Mouse (Mus musculus) heart, embryonic 10.5 days (tissue): ENCODE measurements around the gene Rapgef2. TPM values are rescaled to one million over a fixed set of nuclear protein-coding genes. Genes with fewer than 3 reads are reported as not detected.
A peak's percentile ranks its signal among the peaks of the same experiment; 100 is the strongest.
"Not testable (repeated sequence)": the region's sequence is repeated elsewhere in the genome, so short reads cannot be mapped to it uniquely, and the experiment has no call there.

Experiments
- DNase-seq: peaks from one replicate; pipeline ENCODE4 v3.0.0-alpha.2; 2017; ENCODE audit warnings: low spot score
- H3K27ac ChIP-seq: fragments of 300-500 bp; sonication (generic); 2 replicates; pipeline ENCODE4 v1.5.1; 2016; ENCODE audit warnings: mild to moderate bottlenecking
- H3K27me3 ChIP-seq: fragments of 300-500 bp; sonication (generic); 2 replicates; pipeline ENCODE4 v1.6.1; 2016; ENCODE audit warnings: mild to moderate bottlenecking; ENCODE audit not compliant: poor library complexity, insufficient read depth, severe bottlenecking
- H3K36me3 ChIP-seq: fragments of 300-500 bp; sonication (generic); 2 replicates; pipeline ENCODE4 v1.6.1; 2016; ENCODE audit warnings: mild to moderate bottlenecking, moderate library complexity
- H3K4me1 ChIP-seq: fragments of 300-500 bp; sonication (generic); 2 replicates; pipeline ENCODE4 v1.6.1; 2016; ENCODE audit warnings: mild to moderate bottlenecking
- H3K4me3 ChIP-seq: fragments of 300-500 bp; sonication (generic); 2 replicates; pipeline ENCODE4 v1.5.1; 2016; ENCODE audit warnings: mild to moderate bottlenecking, moderate library complexity
- H3K9me3 ChIP-seq: fragments of 300-500 bp; sonication (generic); 2 replicates; pipeline ENCODE4 v1.6.1; 2016; ENCODE audit warnings: mild to moderate bottlenecking, moderate library complexity
- WGBS: fragments of 180-500 bp; shearing (Covaris S2); methylation state at CpG from one replicate; pipeline ENCODE4 v1.1.7; 2016; 5-methylcytosine and 5-hydroxymethylcytosine counted together
- polyA plus RNA-seq: library from polyadenylated mRNA; unstranded; fragments of >200 nt; fragmentation: Nextera tagmentation; extraction: Ambion mirVana; gene quantifications from 2 replicates; pipeline ENCODE4 v1.2.1, GENCODE M21; 2016

The Rapgef2 gene
- polyA plus RNA-seq, 1 experiment from 2014 or later = 4.4 TPM

- Histone ChIP-seq H3K27me3 (no peaks in the 10 kb centered on the region), H3K27ac (peak overlapping the region; percentile 67), H3K36me3 (peaks cover 42% of the 10 kb centered on the region), H3K9me3 (no peaks in the 10 kb centered on the region), H3K4me1 (peaks cover 9% of the 10 kb centered on the region), H3K4me3 (peak overlapping the region; percentile 18; the same call in 1 of the 2 replicates)
- 32% methylated on average over 6 of the region's 7 CpGs for WGBS
- no peak for DNase-seq
Observed at GRCm38 (mm10) chr3:79071561-79071960, 214.8 kb downstream of the Rapgef2 start.

GRCm38 (mm10) chr3:79069891-79070290, 216.4 kb downstream of the Rapgef2 start:
- H3K36me3 ChIP-seq = peaks cover 47% of the 10 kb centered on the region
- DNase-seq = no peak
- 91% methylated on average over 10 of the region's 10 CpGs for WGBS

GRCm38 (mm10) chr3:79068976-79069375, 217.3 kb downstream of the Rapgef2 start:
- Histone ChIP-seq H3K27me3 (no peaks in the 10 kb centered on the region), H3K36me3 (peaks cover 53% of the 10 kb centered on the region), H3K4me3 (no peak overlapping the region), H3K27ac (no peak overlapping the region), H3K9me3 (no peaks in the 10 kb centered on the region), H3K4me1 (peaks cover 12% of the 10 kb centered on the region)
- WGBS = 89% methylated on average over 11 of the region's 11 CpGs
- DNase-seq = no peak

More at GRCm38 (mm10) chr3:79069891-79070290, 216.4 kb downstream of the Rapgef2 start:
- Histone ChIP-seq H3K4me1 (peaks cover 12% of the 10 kb centered on the region), H3K9me3 (no peaks in the 10 kb centered on the region), H3K27me3 (no peaks in the 10 kb centered on the region), H3K4me3 (no peak overlapping the region), H3K27ac (no peak overlapping the region)

GRCm38 (mm10) chr3:79066455-79067055, 219.8 kb downstream of the Rapgef2 start:
- peak overlapping the region; percentile 42; the same call in 1 of the 2 replicates for H3K27ac ChIP-seq
- H3K4me1 ChIP-seq = peaks cover 9% of the 10 kb centered on the region
- H3K9me3 ChIP-seq = no peaks in the 10 kb centered on the region
- peaks cover 56% of the 10 kb centered on the region for H3K36me3 ChIP-seq
- no peak overlapping the region for H3K4me3 ChIP-seq
- no peaks in the 10 kb centered on the region for H3K27me3 ChIP-seq
- DNase-seq = no peak
- 64% methylated on average over 28 of the region's 28 CpGs for WGBS

- DNase-seq = no peak
- peaks cover 4% of the 10 kb centered on the region; the same call in 1 of the 2 replicates for H3K4me1 ChIP-seq
- 91% methylated on average over 10 of the region's 10 CpGs for WGBS
- peaks cover 43% of the 10 kb centered on the region for H3K36me3 ChIP-seq
- H3K9me3 ChIP-seq = no peaks in the 10 kb centered on the region
- H3K4me3 ChIP-seq = no peak overlapping the region
- no peaks in the 10 kb centered on the region for H3K27me3 ChIP-seq
- H3K27ac ChIP-seq = no peak overlapping the region
Observed at GRCm38 (mm10) chr3:79064096-79064495, 222.2 kb downstream of the Rapgef2 start.

- 59% methylated on average over 6 of the region's 6 CpGs for WGBS
- Histone ChIP-seq H3K4me3 (no peak overlapping the region), H3K36me3 (peaks cover 23% of the 10 kb centered on the region), H3K27me3 (no peaks in the 10 kb centered on the region), H3K4me1 (peaks cover 1% of the 10 kb centered on the region; the same call in 1 of the 2 replicates), H3K9me3 (no peaks in the 10 kb centered on the region), H3K27ac (no peak overlapping the region)
- DNase-seq = no peak
Observed at GRCm38 (mm10) chr3:79061426-79061825, 224.9 kb downstream of the Rapgef2 start.

GRCm38 (mm10) chr3:79058491-79058890, 227.8 kb downstream of the Rapgef2 start:
- DNase-seq, H3K9me3 ChIP-seq, H3K4me3 ChIP-seq, H3K27me3 ChIP-seq, H3K36me3 ChIP-seq, H3K27ac ChIP-seq, H3K4me1 ChIP-seq: not testable (repeated sequence)
- WGBS = 46% methylated on average over 2 of the region's 2 CpGs

GRCm38 (mm10) chr3:79045251-79045650, 241.1 kb downstream of the Rapgef2 start:
- DNase-seq = no peak
- H3K36me3 ChIP-seq = no peaks in the 10 kb centered on the region
- 85% methylated on average over 5 of the region's 5 CpGs for WGBS

GRCm38 (mm10) chr3:79042973-79043372, 243.3 kb downstream of the Rapgef2 start:
- no peaks in the 10 kb centered on the region for H3K4me1 ChIP-seq
- no peak overlapping the region for H3K27ac ChIP-seq
- H3K9me3 ChIP-seq = no peaks in the 10 kb centered on the region
- no peak overlapping the region for H3K4me3 ChIP-seq
- 71% methylated on average over 3 of the region's 3 CpGs for WGBS
- DNase-seq = no peak
- no peaks in the 10 kb centered on the region for H3K27me3 ChIP-seq
- no peaks in the 10 kb centered on the region for H3K36me3 ChIP-seq

More at GRCm38 (mm10) chr3:79045251-79045650, 241.1 kb downstream of the Rapgef2 start:
- no peak overlapping the region for H3K27ac ChIP-seq
- H3K9me3 ChIP-seq = no peaks in the 10 kb centered on the region
- no peak overlapping the region for H3K4me3 ChIP-seq
- no peaks in the 10 kb centered on the region for H3K4me1 ChIP-seq
- H3K27me3 ChIP-seq = no peaks in the 10 kb centered on the region

- Histone ChIP-seq H3K4me3 (no peak overlapping the region), H3K4me1 (no peaks in the 10 kb centered on the region), H3K36me3 (no peaks in the 10 kb centered on the region), H3K9me3 (no peaks in the 10 kb centered on the region), H3K27me3 (no peaks in the 10 kb centered on the region), H3K27ac (no peak overlapping the region)
- WGBS = 61% methylated on average over 2 of the region's 2 CpGs
- DNase-seq = no peak
Observed at GRCm38 (mm10) chr3:79039666-79040450, 246.5 kb downstream of the Rapgef2 start.

- H3K4me1 ChIP-seq = no peaks in the 10 kb centered on the region
- H3K27me3 ChIP-seq = no peaks in the 10 kb centered on the region
- no peak for DNase-seq
- no peak overlapping the region for H3K4me3 ChIP-seq
- WGBS = 87% methylated on average over 2 of the region's 2 CpGs
- H3K27ac ChIP-seq = no peak overlapping the region
- no peaks in the 10 kb centered on the region for H3K36me3 ChIP-seq
- no peaks in the 10 kb centered on the region for H3K9me3 ChIP-seq
Observed at GRCm38 (mm10) chr3:79039008-79039407, 247.3 kb downstream of the Rapgef2 start.

- Histone ChIP-seq H3K4me3 (no peak overlapping the region), H3K36me3 (no peaks in the 10 kb centered on the region), H3K9me3 (no peaks in the 10 kb centered on the region), H3K27me3 (no peaks in the 10 kb centered on the region), H3K27ac (no peak overlapping the region), H3K4me1 (no peaks in the 10 kb centered on the region)
- DNase-seq = no peak
- WGBS = 83% methylated on average over 2 of the region's 2 CpGs
Observed at GRCm38 (mm10) chr3:79034457-79034856, 251.9 kb downstream of the Rapgef2 start.

- Histone ChIP-seq H3K27ac (no peak overlapping the region), H3K9me3 (no peaks in the 10 kb centered on the region), H3K4me3 (no peak overlapping the region), H3K27me3 (0 out of 2 replicates have a peak, but pooled peaks cover 5% of the 10 kb centered on the region), H3K4me1 (peaks cover 13% of the 10 kb centered on the region), H3K36me3 (no peaks in the 10 kb centered on the region)
- WGBS = 70% methylated on average over 4 of the region's 4 CpGs
- DNase-seq = no peak
Observed at GRCm38 (mm10) chr3:79030855-79031254, 255.5 kb downstream of the Rapgef2 start.
